Mouse (Mus musculus) megakaryocyte-erythroid progenitor cell, adult 5-6 weeks (primary cell): ENCODE data around the gene Rbbp8nl. TPM values are rescaled to one million over a fixed set of nuclear protein-coding genes. Genes with fewer than 3 reads are reported as not detected.

Source experiments
- ATAC-seq: replicated peaks from 2 replicates; pipeline ENCODE4 v1.8.0; 2016; ENCODE audit warnings: mild to moderate bottlenecking, inconsistent platforms; ENCODE audit not compliant: severe bottlenecking, poor library complexity, low FRiP score, low TSS enrichment
- total RNA-seq, 2 experiments: library from RNA; stranded (forward) in 1 of 2; stranded (reverse) in 1 of 2; fragments of 200-1000, 215-1000 nt in 1 of 2; fragments of >200 nt in 1 of 2; fragmentation: Nextera tagmentation in 1 of 2; gene quantifications; 2 replicates each; pipeline ENCODE4 v1.2.3; 2014 to 2017

Gene Rbbp8nl
- total RNA-seq (2014; fragmentation: Nextera tagmentation) (not detected in 2 replicates), total RNA-seq (2017) (not detected in 2 replicates)

- no peak for ATAC-seq
Measured at GRCm38 (mm10) chr2:180289440-180290108, at the start of gene Rbbp8nl. Gene Rbbp8nl (minus strand): TSS chr2:180289879.

- no peak for ATAC-seq
Measured at GRCm38 (mm10) chr2:180334551-180334986, 44.9 kb upstream of the Rbbp8nl start, which contains the start of gene Gata5. Gene Gata5 (minus strand): TSS chr2:180334699.

- ATAC-seq = no peak
Measured at GRCm38 (mm10) chr2:180333778-180334550, 44.3 kb upstream of the Rbbp8nl start.

GRCm38 (mm10) chr2:180329466-180329865 lies 39.8 kb upstream of the Rbbp8nl start:
- no peak for ATAC-seq

- no peak for ATAC-seq
Measured at GRCm38 (mm10) chr2:180322674-180323355, 33.1 kb upstream of the Rbbp8nl start.

GRCm38 (mm10) chr2:180320216-180320615 lies 30.5 kb upstream of the Rbbp8nl start:
- peak; percentile 66 for ATAC-seq

GRCm38 (mm10) chr2:180317591-180317990 lies 27.9 kb upstream of the Rbbp8nl start:
- ATAC-seq = no peak

- ATAC-seq = no peak
Measured at GRCm38 (mm10) chr2:180314292-180314691, 24.6 kb upstream of the Rbbp8nl start.

- ATAC-seq = no peak
Measured at GRCm38 (mm10) chr2:180311147-180311546, 21.5 kb upstream of the Rbbp8nl start.

- ATAC-seq = no peak
Measured at GRCm38 (mm10) chr2:180307680-180308079, 18.0 kb upstream of the Rbbp8nl start.

- no peak for ATAC-seq
Measured at GRCm38 (mm10) chr2:180306423-180307168, 16.9 kb upstream of the Rbbp8nl start.

GRCm38 (mm10) chr2:180306009-180306408 lies 16.3 kb upstream of the Rbbp8nl start:
- ATAC-seq = no peak

GRCm38 (mm10) chr2:180305490-180305889 lies 15.8 kb upstream of the Rbbp8nl start:
- ATAC-seq = no peak

- ATAC-seq = no peak
Measured at GRCm38 (mm10) chr2:180304554-180304953, 14.9 kb upstream of the Rbbp8nl start.

GRCm38 (mm10) chr2:180303468-180303867 lies 13.8 kb upstream of the Rbbp8nl start:
- ATAC-seq = no peak

GRCm38 (mm10) chr2:180302201-180302600 lies 12.5 kb upstream of the Rbbp8nl start:
- ATAC-seq = no peak

GRCm38 (mm10) chr2:180300771-180301170 lies 11.1 kb upstream of the Rbbp8nl start:
- ATAC-seq = no peak

GRCm38 (mm10) chr2:180300252-180300651 lies 10.6 kb upstream of the Rbbp8nl start:
- ATAC-seq = no peak

GRCm38 (mm10) chr2:180292906-180293305 lies 3.2 kb upstream of the Rbbp8nl start:
- ATAC-seq = no peak
